Mouse (Mus musculus): Measurements from ENCODE around the gene Scamp5.

The Scamp5 gene

DNA sequence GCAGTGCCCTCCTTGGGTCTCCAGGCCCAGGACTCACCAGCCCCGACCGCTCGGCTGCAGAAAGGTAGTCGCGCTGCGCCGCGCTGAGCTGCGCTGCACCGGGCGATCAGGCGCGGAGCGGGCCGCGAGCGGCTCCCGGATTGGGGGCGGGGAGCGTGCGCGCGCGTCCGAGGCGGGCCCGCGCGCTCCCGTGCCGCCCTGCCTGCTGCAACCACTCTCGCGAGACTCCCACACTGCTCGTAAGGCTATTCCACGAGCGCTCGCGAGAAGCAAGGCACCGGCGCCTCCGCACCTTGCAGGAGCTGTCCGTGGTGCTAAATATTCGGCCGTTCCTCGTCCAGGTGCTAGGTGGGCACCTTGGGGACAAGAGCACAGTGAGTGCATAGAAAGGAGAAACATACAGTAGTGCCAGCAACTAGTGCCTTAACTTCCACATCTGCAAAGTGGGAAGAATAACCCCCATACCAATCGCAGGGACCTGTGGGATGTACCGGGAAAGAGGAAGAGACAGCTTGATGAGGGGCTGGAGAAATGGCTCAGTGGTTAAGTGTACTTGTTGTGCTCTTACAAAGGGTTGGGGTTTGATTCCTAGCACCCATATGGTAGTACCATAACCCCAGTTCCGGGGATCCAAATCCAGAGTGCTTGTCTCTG lies at the start of gene Scamp5:
TSS of gene Scamp5 (minus strand) at position 165 of the 654 bp plus-strand sequence.
- DNase-seq: peak; percentile 94 to 95

GRCm38 (mm10) chr9:57517113-57517512 lies 49.3 kb upstream of the Scamp5 start:
- peak; percentile 84 to 90 for DNase-seq

- no peak for DNase-seq
These were observed 42.7 kb upstream of the Scamp5 start for GRCm38 (mm10) chr9:57510577-57510976.

- no peak for DNase-seq
These were observed 37.8 kb upstream of the Scamp5 start for GRCm38 (mm10) chr9:57505700-57506099.

DNA sequence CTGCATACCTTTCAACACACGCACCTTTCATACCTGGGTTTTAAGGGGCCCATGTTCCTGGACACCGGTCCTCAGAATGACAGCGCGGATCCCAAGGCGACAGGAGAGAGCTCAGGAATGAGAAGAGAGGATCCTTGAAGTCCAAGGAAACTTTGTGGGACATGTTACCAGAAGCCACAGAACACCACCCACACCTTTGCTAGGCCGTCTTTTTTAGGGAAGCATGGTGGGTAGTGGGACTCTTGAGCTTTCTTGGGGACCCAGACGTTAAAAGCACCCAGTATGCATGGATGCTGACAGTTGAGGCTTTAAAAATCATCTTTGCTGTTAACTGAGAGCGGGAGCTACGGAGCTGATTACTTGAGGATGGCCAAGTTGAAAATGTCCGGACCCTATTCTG lies 37.0 kb upstream of the Scamp5 start:
- DNase-seq: no peak

DNA sequence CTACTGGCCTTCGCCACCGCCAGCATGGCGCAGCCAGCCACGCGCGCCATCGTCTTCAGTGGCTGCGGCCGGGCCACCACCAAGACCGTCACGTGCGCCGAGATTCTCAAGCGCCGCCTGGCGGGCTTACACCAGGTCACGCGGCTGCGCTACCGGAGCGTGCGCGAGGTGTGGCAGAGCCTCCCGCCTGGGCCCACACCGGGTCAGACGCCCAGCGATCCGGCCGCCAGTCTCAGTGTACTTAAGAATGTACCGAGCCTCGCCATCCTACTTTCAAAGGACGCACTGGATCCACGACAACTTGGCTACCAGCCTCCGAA lies 36.5 kb upstream of the Scamp5 start:
- peak; percentile 67 to 77 for DNase-seq

GRCm38 (mm10) chr9:57503622-57504380 lies 35.9 kb upstream of the Scamp5 start, which contains the start of gene Rpp25:
Rpp25 (plus strand) TSS chr9:57504026.
- peak in 1 of 2 experiments; percentile 35 for DNase-seq

DNA sequence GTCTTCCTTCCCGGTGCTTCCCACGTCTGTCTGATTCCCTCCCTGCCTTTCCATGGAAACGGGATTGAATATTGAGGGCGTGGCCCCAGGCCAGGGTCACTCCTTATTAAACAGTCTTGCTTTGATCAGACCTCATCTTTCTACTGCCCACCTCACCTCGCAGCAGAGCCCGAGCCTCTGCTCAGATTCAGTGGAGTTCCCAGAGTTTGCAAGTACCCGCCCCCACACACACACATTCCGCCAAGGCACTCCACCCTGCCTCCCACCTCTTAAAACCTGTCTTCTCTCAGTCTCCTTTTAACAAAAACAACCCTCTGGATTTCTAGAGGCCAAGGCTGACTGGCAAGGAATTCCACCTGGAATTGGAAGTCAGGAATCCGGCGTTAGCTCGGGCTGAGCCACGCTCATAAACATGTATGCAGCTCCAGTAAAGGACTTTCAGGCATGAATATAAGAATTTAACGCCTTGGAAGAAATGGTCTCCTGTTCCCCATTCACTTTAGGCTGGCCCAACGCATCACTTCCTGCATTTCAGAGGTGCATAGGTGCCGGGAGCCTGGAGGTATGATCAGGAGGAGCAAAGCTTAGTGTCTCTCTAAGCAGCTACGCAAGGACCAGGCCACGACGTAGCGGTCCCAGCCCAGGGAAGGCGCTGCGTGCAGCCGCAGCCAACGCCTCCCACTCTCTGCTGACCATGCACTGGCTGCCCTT lies 35.2 kb upstream of the Scamp5 start:
- DNase-seq: no peak

- DNase-seq: peak in 1 of 2 experiments; percentile 22
These were observed 34.0 kb upstream of the Scamp5 start for GRCm38 (mm10) chr9:57501861-57502260.

DNA sequence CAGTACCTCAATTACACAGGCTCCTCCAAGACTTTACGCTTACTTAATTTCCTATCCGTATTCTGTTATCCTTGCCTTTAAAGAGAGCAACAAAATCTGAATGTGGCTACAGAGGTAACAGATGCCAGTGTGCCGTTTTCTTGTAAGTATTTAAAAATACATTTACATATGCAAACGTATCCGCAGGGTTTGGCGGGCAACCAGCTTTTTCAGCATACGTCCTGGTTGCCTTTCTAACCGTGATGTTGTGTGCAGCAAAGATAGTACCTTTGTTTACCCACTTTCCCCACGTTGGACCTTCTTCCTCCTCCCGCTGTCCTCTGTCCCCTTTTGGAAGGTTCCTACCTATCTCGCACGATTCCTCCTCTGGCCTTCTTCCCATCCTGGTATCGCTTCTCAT lies 33.6 kb upstream of the Scamp5 start:
- DNase-seq: no peak

GRCm38 (mm10) chr9:57498536-57498935 lies 30.7 kb upstream of the Scamp5 start:
- no peak for DNase-seq

DNA sequence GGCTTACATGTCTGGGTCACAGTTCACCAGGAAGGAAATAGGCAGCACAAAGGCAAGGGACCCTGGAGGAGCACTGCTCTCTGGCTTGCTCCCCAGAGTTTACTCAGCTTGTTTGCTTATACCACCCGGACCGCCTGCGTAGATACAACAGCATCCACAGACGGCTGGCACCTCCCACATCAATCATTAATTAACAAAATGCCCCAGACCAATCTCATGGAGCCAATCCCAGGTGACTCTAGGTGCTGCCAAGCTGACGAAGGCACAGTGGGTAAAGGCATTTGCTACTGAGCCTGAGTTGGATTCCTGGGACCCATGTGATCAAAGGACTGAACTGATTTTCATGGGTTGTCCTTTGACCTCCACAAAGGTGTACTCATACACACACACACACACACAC lies 29.4 kb upstream of the Scamp5 start:
- no peak for DNase-seq

DNA sequence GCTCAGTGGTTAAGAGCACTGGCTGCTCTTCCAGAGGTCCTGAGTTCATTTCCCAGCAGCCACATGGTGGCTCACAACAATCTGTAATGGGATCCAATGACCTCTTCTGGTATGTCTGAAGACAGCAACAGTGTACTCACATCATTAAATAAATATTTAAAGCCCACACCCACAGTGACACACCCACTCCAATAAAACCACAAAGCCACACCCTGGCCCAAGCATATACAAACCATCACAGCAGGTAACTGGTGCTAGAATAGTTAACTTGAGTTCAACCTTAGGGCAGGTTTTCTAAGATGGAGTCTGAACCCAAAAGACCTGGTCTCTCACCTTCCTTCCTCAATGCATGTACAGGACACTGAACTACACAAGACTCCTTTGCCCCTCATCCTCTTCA lies 27.1 kb upstream of the Scamp5 start:
- DNase-seq: no peak

DNA sequence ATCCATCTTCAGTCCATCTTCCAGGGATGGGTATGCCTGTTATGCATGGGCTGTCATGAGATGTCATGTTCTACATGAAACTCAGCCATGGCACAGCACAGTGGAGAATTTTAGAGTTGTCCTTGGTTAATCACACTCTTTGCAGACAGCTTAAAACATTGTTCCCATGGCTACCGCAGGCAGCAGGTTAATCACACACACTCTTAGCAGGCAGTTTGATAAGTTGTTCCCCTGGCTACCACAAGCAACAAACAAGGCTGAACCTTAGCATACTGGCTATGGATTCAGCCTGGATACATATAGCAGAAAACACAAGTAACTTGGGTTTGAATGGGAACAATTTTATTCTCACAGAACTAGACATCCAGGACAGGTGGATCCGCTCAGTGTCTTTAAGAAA lies 25.7 kb upstream of the Scamp5 start:
- no peak for DNase-seq

- DNase-seq: no peak
These were observed 19.9 kb upstream of the Scamp5 start for GRCm38 (mm10) chr9:57487807-57488206.

DNA sequence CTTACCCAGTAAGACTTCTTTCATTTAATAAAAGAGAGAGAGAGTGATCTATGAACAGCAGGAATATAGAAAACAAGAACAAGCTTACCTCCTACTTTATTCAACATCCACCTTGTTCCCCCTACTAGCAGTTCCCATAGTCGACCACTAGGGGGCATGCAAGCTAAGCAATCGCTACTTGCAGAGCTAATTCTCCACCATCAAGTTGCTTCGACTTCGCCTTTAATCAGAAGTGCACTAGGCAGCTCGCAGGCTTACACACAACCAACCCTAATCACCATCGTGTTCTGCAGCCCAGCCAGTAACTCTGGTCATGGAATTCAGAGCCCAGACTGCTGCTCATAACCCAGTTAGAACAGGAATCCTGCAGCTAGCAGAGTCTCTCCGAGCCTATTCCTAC lies 17.9 kb upstream of the Scamp5 start:
- peak; percentile 92 to 94 for DNase-seq

- DNase-seq: peak; percentile 27 to 28
These were observed 1.1 kb upstream of the Scamp5 start for GRCm38 (mm10) chr9:57468914-57469313.

DNA sequence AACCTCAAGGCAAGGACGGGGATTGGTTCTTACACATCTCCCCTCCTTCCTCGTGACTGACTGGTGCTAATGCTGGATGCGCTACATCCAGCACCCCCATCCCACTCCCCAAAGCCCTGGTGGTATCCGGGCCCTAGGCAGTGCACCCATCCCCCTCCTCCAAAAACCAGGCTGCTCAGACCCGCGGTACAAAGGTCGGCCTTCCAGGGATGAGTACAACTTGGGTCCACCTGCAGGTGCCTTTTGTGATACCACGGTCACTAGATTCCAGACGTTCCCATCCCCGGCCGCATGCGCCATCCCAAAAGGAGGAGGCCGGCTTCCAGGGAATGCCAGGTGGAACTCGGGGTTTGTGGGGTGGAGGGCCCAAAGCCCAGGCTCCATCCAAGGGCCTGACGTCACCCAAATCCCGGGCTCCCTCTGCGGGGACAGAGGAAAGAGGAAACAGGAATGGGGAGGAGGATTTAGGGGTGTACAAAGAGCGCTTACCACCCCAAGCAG lies 539 bp downstream of the Scamp5 start:
- peak; percentile 72 to 75 for DNase-seq

DNA sequence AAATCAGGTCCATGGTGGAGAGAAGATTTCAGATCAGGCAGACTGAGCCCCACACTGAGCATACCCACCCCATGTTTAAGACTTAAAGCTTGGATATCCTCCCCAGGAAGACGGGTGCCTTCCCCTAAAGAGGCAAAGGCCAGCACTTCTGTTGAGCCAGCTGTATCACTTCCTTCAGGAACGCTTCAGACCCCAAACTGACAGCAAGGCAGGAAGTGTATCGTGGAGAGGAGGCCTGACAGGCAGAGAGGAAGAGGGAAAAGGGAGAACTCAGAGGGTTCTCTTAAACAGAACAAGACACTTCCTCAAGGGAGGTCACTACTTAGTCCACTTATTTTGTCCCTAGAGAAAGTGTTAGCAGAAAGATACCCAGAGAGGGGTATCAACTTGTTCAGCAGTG lies 1.8 kb downstream of the Scamp5 start:
- no peak for DNase-seq

GRCm38 (mm10) chr9:57462866-57463265 lies 5.0 kb downstream of the Scamp5 start:
- no peak for DNase-seq

DNA sequence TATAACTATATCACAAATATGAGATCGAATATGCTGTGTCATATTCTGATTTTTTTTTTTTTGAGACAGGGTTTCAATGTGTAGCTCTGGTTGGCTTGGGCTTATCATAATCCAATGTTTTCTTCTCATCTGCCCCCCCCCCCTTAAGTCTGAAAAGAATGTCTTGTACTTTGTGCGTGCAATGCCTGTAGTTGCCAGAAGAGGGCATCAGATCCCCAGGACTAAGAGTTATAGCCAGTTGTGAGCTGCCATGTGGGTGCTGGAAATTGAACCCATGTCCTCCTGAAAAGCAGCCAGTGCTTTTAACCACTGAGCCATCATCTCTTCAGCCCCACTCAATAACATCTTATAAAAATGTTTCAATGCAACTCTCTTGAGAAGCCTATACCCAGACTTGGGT lies 8.2 kb downstream of the Scamp5 start:
- peak in 1 of 2 experiments; percentile 50 for DNase-seq

- DNase-seq: no peak
These were observed 14.3 kb downstream of the Scamp5 start for GRCm38 (mm10) chr9:57453516-57453915.

GRCm38 (mm10) chr9:57452624-57453462 lies 15.0 kb downstream of the Scamp5 start:
- DNase-seq: no peak

Data from cerebellum, postnatal 14 days (tissue).